Mouse (Mus musculus): ENCODE results near the gene Entpd6. TPM values are rescaled to one million over a fixed set of nuclear protein-coding genes. Genes with fewer than 3 reads are reported as not detected.

The Entpd6 gene
- polyA plus RNA-seq, 1 experiment from 2014 or later = 27.8 TPM

- Histone ChIP-seq H3K36me3 (ENCODE audit: control insufficient read depth, insufficient read depth, low read length) (peaks cover 23% of the 10 kb centered on the region), H3K9ac (ENCODE audit: low read depth, low read length) (no peak overlapping the region), H3K27ac (replicated peaks; ENCODE audit: low read depth, low read length) (peak overlapping the region; percentile 86; the same call in 1 of the 2 replicates), H3K9me3 (ENCODE audit: control insufficient read depth, low read length) (no peaks in the 10 kb centered on the region), H3K4me1 (ENCODE audit: control insufficient read depth, insufficient read depth, low read length) (peaks cover 27% of the 10 kb centered on the region), H3K4me3 (ENCODE audit: low read depth, low read length) (no peak overlapping the region), H3K4me2 (ENCODE audit: low read depth, low read length) (no peak overlapping the region), H3K27me3 (replicated peaks; ENCODE audit: control insufficient read depth, insufficient read depth, low read length) (no peaks in the 10 kb centered on the region)
- ATAC-seq (ENCODE audit: low read depth) (no peak), DNase-seq (ENCODE audit: low spot score) (no peak)
- 93% methylated on average over 8 of the region's 8 CpGs for WGBS
Measured at GRCm38 (mm10) chr2:150771996-150772395, 23.2 kb downstream of the Entpd6 start.

GRCm38 (mm10) chr2:150772466-150773119 lies 23.8 kb downstream of the Entpd6 start:
- H3K36me3 ChIP-seq (ENCODE audit: control insufficient read depth, insufficient read depth, low read length) = peaks cover 21% of the 10 kb centered on the region
- peak overlapping the region; percentile 86 for H3K27ac ChIP-seq (replicated peaks; ENCODE audit: low read depth, low read length)
- DNase-seq (ENCODE audit: low spot score) (peak; percentile 47), ATAC-seq (ENCODE audit: low read depth) (no peak)
- H3K4me3 ChIP-seq (ENCODE audit: low read depth, low read length) = no peak overlapping the region
- no peak overlapping the region for H3K4me2 ChIP-seq (ENCODE audit: low read depth, low read length)
- no peaks in the 10 kb centered on the region for H3K9me3 ChIP-seq (ENCODE audit: control insufficient read depth, low read length)
- WGBS = 73% methylated on average over 10 of the region's 10 CpGs
- H3K4me1 ChIP-seq (ENCODE audit: control insufficient read depth, insufficient read depth, low read length) = peaks cover 27% of the 10 kb centered on the region
- H3K27me3 ChIP-seq (replicated peaks; ENCODE audit: control insufficient read depth, insufficient read depth, low read length) = no peaks in the 10 kb centered on the region
- no peak overlapping the region for H3K9ac ChIP-seq (ENCODE audit: low read depth, low read length)

DNA sequence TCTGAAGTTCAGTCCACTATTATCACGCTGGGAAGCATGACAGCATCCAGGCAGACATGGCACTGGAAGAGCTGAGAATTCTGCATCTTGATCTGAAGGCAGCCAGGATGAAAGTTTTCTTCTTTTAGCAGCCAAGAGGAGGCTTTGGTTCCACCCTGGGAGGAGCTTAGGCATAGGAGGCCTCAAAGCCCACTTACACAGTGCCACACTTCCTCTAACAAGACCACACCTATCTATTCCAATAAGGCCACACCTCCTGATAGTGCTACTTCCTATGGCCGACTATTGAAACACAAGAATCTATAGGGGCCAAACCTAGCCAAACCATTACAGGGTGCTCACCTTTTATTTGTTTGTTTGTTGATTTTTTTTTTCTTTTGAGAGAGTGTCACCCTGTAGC lies 34.0 kb downstream of the Entpd6 start:
- DNase-seq (ENCODE audit: low spot score) (no peak), ATAC-seq (ENCODE audit: low read depth) (no peak)
- H3K27me3 ChIP-seq (replicated peaks; ENCODE audit: control insufficient read depth, insufficient read depth, low read length) = no peaks in the 10 kb centered on the region
- H3K27ac ChIP-seq (replicated peaks; ENCODE audit: low read depth, low read length) = no peak overlapping the region
- peaks cover 15% of the 10 kb centered on the region for H3K4me1 ChIP-seq (ENCODE audit: control insufficient read depth, insufficient read depth, low read length)
- H3K4me2 ChIP-seq (ENCODE audit: low read depth, low read length) = no peak overlapping the region
- H3K9ac ChIP-seq (ENCODE audit: low read depth, low read length) = no peak overlapping the region
- H3K9me3 ChIP-seq (ENCODE audit: control insufficient read depth, low read length) = no peaks in the 10 kb centered on the region
- H3K36me3 ChIP-seq (ENCODE audit: control insufficient read depth, insufficient read depth, low read length) = no peaks in the 10 kb centered on the region
- 78% methylated on average over 2 of the region's 2 CpGs for WGBS
- H3K4me3 ChIP-seq (ENCODE audit: low read depth, low read length) = no peak overlapping the region

- peak within 1 kb of the TSS; percentile 75 for H3K9ac ChIP-seq (ENCODE audit: low read depth, low read length)
- ATAC-seq (ENCODE audit: low read depth) (peak; percentile 97), DNase-seq (ENCODE audit: low spot score) (peak; percentile 96)
- no peaks in the 10 kb centered on the region for H3K9me3 ChIP-seq (ENCODE audit: control insufficient read depth, low read length)
- H3K27me3 ChIP-seq (replicated peaks; ENCODE audit: control insufficient read depth, insufficient read depth, low read length) = no peaks in the 10 kb centered on the region
- peak within 1 kb of the TSS; percentile 63 for H3K4me2 ChIP-seq (ENCODE audit: low read depth, low read length)
- H3K36me3 ChIP-seq (ENCODE audit: control insufficient read depth, insufficient read depth, low read length) = peaks cover 8% of the 10 kb centered on the region
- peaks cover 20% of the 10 kb centered on the region for H3K4me1 ChIP-seq (ENCODE audit: control insufficient read depth, insufficient read depth, low read length)
- WGBS = 2% methylated on average over 52 of the region's 58 CpGs
- peak within 1 kb of the TSS; percentile 76 for H3K27ac ChIP-seq (replicated peaks; ENCODE audit: low read depth, low read length)
- H3K4me3 ChIP-seq (ENCODE audit: low read depth, low read length) = peak within 1 kb of the TSS; percentile 81
Measured at GRCm38 (mm10) chr2:150786251-150787180, 37.7 kb downstream of the Entpd6 start, which contains the start of gene Pygb. Gene Pygb (plus strand): TSS chr2:150786735.

DNA sequence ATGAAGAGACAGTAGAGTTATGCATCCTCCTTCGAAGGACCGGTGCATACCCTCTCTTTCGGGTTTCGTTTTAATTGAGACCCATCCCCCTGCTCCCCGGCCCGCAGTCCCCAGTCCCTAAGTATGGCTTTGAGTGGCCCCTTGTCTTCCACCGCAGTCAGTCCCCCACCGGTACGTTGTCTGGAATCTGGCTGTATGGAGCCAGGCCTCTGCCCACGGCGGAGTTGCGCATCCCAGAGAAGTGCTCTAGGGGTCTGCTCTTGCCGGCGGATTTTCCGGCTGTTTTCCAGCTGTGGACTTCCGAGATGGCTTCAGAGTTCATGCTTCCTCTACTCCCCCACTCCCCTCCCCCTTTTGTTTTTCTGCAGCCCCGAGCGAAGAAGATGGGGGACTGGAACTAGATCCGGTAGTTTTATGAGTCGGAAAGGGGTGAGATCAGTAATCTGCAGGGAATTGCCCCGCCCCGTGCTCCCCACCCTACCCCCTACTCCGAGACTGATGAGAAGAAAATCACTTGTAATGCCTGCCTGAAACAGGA lies 38.5 kb downstream of the Entpd6 start:
- Histone ChIP-seq H3K36me3 (ENCODE audit: control insufficient read depth, insufficient read depth, low read length) (peaks cover 16% of the 10 kb centered on the region), H3K27ac (replicated peaks; ENCODE audit: low read depth, low read length) (peak overlapping the region; percentile 76; the same call in 1 of the 2 replicates), H3K4me2 (ENCODE audit: low read depth, low read length) (peak overlapping the region; percentile 63), H3K9me3 (ENCODE audit: control insufficient read depth, low read length) (no peaks in the 10 kb centered on the region), H3K4me1 (ENCODE audit: control insufficient read depth, insufficient read depth, low read length) (peaks cover 20% of the 10 kb centered on the region), H3K4me3 (ENCODE audit: low read depth, low read length) (peak overlapping the region; percentile 81), H3K9ac (ENCODE audit: low read depth, low read length) (peak overlapping the region; percentile 75), H3K27me3 (replicated peaks; ENCODE audit: control insufficient read depth, insufficient read depth, low read length) (no peaks in the 10 kb centered on the region)
- ATAC-seq (ENCODE audit: low read depth) (no peak; the same call in 1 of the 2 replicates), DNase-seq (ENCODE audit: low spot score) (peak; percentile 41)
- 1% methylated on average over 23 of the region's 23 CpGs for WGBS

GRCm38 (mm10) chr2:150788768-150789550 lies 40.1 kb downstream of the Entpd6 start:
- no peaks in the 10 kb centered on the region for H3K27me3 ChIP-seq (replicated peaks; ENCODE audit: control insufficient read depth, insufficient read depth, low read length)
- no peak overlapping the region for H3K27ac ChIP-seq (replicated peaks; ENCODE audit: low read depth, low read length)
- 50% methylated on average over 4 of the region's 4 CpGs for WGBS
- peak; percentile 84 for DNase-seq (ENCODE audit: low spot score)
- H3K4me2 ChIP-seq (ENCODE audit: low read depth, low read length) = peak overlapping the region; percentile 63
- no peak overlapping the region for H3K4me3 ChIP-seq (ENCODE audit: low read depth, low read length)
- no peak for ATAC-seq (ENCODE audit: low read depth)
- peaks cover 27% of the 10 kb centered on the region for H3K36me3 ChIP-seq (ENCODE audit: control insufficient read depth, insufficient read depth, low read length)
- no peaks in the 10 kb centered on the region for H3K9me3 ChIP-seq (ENCODE audit: control insufficient read depth, low read length)
- peak overlapping the region; percentile 38; the same call in 1 of the 2 replicates for H3K9ac ChIP-seq (ENCODE audit: low read depth, low read length)
- peaks cover 19% of the 10 kb centered on the region for H3K4me1 ChIP-seq (ENCODE audit: control insufficient read depth, insufficient read depth, low read length)

- Histone ChIP-seq H3K9me3 (ENCODE audit: control insufficient read depth, low read length) (no peaks in the 10 kb centered on the region), H3K4me3 (ENCODE audit: low read depth, low read length) (no peak overlapping the region), H3K27ac (replicated peaks; ENCODE audit: low read depth, low read length) (no peak overlapping the region), H3K27me3 (replicated peaks; ENCODE audit: control insufficient read depth, insufficient read depth, low read length) (no peaks in the 10 kb centered on the region), H3K4me2 (ENCODE audit: low read depth, low read length) (no peak overlapping the region), H3K36me3 (ENCODE audit: control insufficient read depth, insufficient read depth, low read length) (peaks cover 59% of the 10 kb centered on the region), H3K9ac (ENCODE audit: low read depth, low read length) (no peak overlapping the region), H3K4me1 (ENCODE audit: control insufficient read depth, insufficient read depth, low read length) (peaks cover 8% of the 10 kb centered on the region)
- ATAC-seq (ENCODE audit: low read depth) (no peak), DNase-seq (ENCODE audit: low spot score) (no peak)
- WGBS = 69% methylated on average over 4 of the region's 4 CpGs
Measured at GRCm38 (mm10) chr2:150793320-150793719, 44.5 kb downstream of the Entpd6 start.

GRCm38 (mm10) chr2:150798084-150798483 lies 49.2 kb downstream of the Entpd6 start:
- H3K9ac ChIP-seq (ENCODE audit: low read depth, low read length) = no peak overlapping the region
- H3K36me3 ChIP-seq (ENCODE audit: control insufficient read depth, insufficient read depth, low read length) = peaks cover 66% of the 10 kb centered on the region
- ATAC-seq (ENCODE audit: low read depth) = no peak
- no peaks in the 10 kb centered on the region for H3K4me1 ChIP-seq (ENCODE audit: control insufficient read depth, insufficient read depth, low read length)
- H3K27ac ChIP-seq (replicated peaks; ENCODE audit: low read depth, low read length) = no peak overlapping the region
- no peaks in the 10 kb centered on the region for H3K27me3 ChIP-seq (replicated peaks; ENCODE audit: control insufficient read depth, insufficient read depth, low read length)
- no peak for DNase-seq (ENCODE audit: low spot score)
- H3K4me3 ChIP-seq (ENCODE audit: low read depth, low read length) = no peak overlapping the region
- H3K9me3 ChIP-seq (ENCODE audit: control insufficient read depth, low read length) = no peaks in the 10 kb centered on the region
- no peak overlapping the region for H3K4me2 ChIP-seq (ENCODE audit: low read depth, low read length)
- 86% methylated on average over 7 of the region's 7 CpGs for WGBS
